Mouse (Mus musculus) midbrain, embryonic 14.5 days (tissue): ENCODE measurements around the gene Nktr. TPM values are rescaled to one million over a fixed set of nuclear protein-coding genes. Genes with fewer than 3 reads are reported as not detected.

Experiments
- ATAC-seq: fragments of 200-750 bp; cut with Nextera tagmentation; 2 replicates; pipeline ENCODE4 v1.8.0; 2017; ENCODE audit warnings: moderate number of reproducible peaks, moderate library complexity; ENCODE audit not compliant: low FRiP score, low TSS enrichment
- DNase-seq: peaks from one replicate; pipeline ENCODE4 v3.0.0-alpha.2; 2015
- H3K27ac ChIP-seq: fragments of 300-500 bp; sonication (generic); replicated peaks from 2 replicates; pipeline ENCODE4 v1.5.1; 2014; ENCODE audit warnings: mild to moderate bottlenecking, low read depth, low read length, moderate library complexity
- H3K27me3 ChIP-seq: fragments of 300-500 bp; sonication (generic); 2 replicates; pipeline ENCODE4 v1.6.1; 2014; ENCODE audit warnings: low read length, control low read depth, mixed read lengths; ENCODE audit not compliant: control insufficient read depth, insufficient read depth
- H3K36me3 ChIP-seq: fragments of 300-500 bp; sonication (generic); 2 replicates; pipeline ENCODE4 v1.6.1; 2014; ENCODE audit warnings: low read length, control low read depth; ENCODE audit not compliant: control insufficient read depth, insufficient read depth
- H3K4me1 ChIP-seq: fragments of 300-500 bp; sonication (generic); 2 replicates; pipeline ENCODE4 v1.6.1; 2014; ENCODE audit warnings: mild to moderate bottlenecking, antibody characterized with exemption, low read length, control low read depth; ENCODE audit not compliant: control insufficient read depth, insufficient read depth
- H3K4me2 ChIP-seq: fragments of 300-500 bp; sonication (generic); 2 replicates; pipeline ENCODE4 v1.6.1; 2014; ENCODE audit warnings: mild to moderate bottlenecking, low read length, moderate library complexity
- H3K4me3 ChIP-seq: fragments of 300-500 bp; sonication (generic); replicated peaks from 2 replicates; pipeline ENCODE4 v1.5.1; 2014; ENCODE audit warnings: low read depth, low read length
- H3K9ac ChIP-seq: fragments of 300-500 bp; sonication (generic); replicated peaks from 2 replicates; pipeline ENCODE4 v1.6.1; 2014; ENCODE audit warnings: mild to moderate bottlenecking, low read length, moderate library complexity
- H3K9me3 ChIP-seq: fragments of 300-500 bp; sonication (generic); 2 replicates; pipeline ENCODE4 v1.6.1; 2016; ENCODE audit warnings: low read length, control low read depth, mixed read lengths; ENCODE audit not compliant: control insufficient read depth
- WGBS: fragments of 180-500 bp; shearing (Covaris S2); extraction: QIAGEN DNeasy Blood & Tissue Kit; methylation state at CpG from one replicate; pipeline ENCODE4 v1.1.7; 2014; 5-methylcytosine and 5-hydroxymethylcytosine counted together
- polyA plus RNA-seq: library from polyadenylated mRNA; unstranded; fragments of >200 nt; fragmentation: Nextera tagmentation; extraction: Ambion mirVana; gene quantifications from 2 replicates; pipeline ENCODE4 v1.2.1, GENCODE M21; 2014

The Nktr gene
- polyA plus RNA-seq, 1 experiment from 2014 or later, result 73.0 TPM

DNA sequence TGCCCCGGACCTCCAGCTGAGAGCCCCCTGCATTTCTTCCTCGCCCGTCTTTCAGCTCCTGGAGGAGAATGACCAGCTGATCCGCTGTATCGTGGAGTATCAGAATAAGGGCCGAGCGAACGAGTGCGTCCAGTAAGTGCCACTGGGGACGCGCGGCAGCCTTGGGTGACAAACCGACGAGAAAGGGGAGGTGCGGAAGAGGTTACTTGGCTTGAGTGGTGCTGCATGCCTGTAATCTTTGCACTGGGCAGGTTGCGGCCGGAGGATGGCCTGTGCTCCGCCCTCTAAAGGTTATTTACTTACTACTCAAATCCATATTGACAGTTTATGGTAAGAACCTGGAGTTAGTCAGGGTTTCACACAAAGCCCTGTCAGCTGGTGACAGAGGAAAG lies 8.4 kb upstream of the Nktr start:
- Histone ChIP-seq H3K36me3 (peaks cover 14% of the 10 kb centered on the region), H3K4me2 (peak overlapping the region; percentile 87), H3K4me1 (peaks cover 11% of the 10 kb centered on the region), H3K27me3 (no peaks in the 10 kb centered on the region), H3K27ac (peak overlapping the region; percentile 90), H3K9ac (peak overlapping the region; percentile 93), H3K4me3 (peak overlapping the region; percentile 92), H3K9me3 (no peaks in the 10 kb centered on the region)
- ATAC-seq (peak; percentile 25), DNase-seq (no peak)
- 0% methylated on average over 18 of the region's 18 CpGs for WGBS

GRCm38 (mm10) chr9:121717048-121717447 lies 1.9 kb upstream of the Nktr start:
- Histone ChIP-seq H3K4me3 (no peak overlapping the region), H3K27me3 (no peaks in the 10 kb centered on the region), H3K9me3 (no peaks in the 10 kb centered on the region), H3K9ac (no peak overlapping the region), H3K4me1 (peaks cover 9% of the 10 kb centered on the region), H3K27ac (no peak overlapping the region), H3K4me2 (no peak overlapping the region), H3K36me3 (peaks cover 14% of the 10 kb centered on the region)
- whole genome bisulfite sequencing, result 91% methylated on average over 2 of the region's 2 CpGs
- ATAC-seq, result no peak
- DNase-seq, result no peak

- DNase-seq (no peak), ATAC-seq (no peak; the same call in 1 of the 2 replicates)
- Histone ChIP-seq H3K27ac (peak overlapping the region; percentile 96), H3K4me3 (peak overlapping the region; percentile 92), H3K27me3 (no peaks in the 10 kb centered on the region), H3K9me3 (no peaks in the 10 kb centered on the region), H3K36me3 (peaks cover 4% of the 10 kb centered on the region), H3K4me2 (peak overlapping the region; percentile 77), H3K9ac (peak overlapping the region; percentile 77), H3K4me1 (peaks cover 9% of the 10 kb centered on the region)
- WGBS, result 71% methylated on average over 15 of the region's 15 CpGs
These were observed 781 bp upstream of the Nktr start for GRCm38 (mm10) chr9:121718070-121718705.

DNA sequence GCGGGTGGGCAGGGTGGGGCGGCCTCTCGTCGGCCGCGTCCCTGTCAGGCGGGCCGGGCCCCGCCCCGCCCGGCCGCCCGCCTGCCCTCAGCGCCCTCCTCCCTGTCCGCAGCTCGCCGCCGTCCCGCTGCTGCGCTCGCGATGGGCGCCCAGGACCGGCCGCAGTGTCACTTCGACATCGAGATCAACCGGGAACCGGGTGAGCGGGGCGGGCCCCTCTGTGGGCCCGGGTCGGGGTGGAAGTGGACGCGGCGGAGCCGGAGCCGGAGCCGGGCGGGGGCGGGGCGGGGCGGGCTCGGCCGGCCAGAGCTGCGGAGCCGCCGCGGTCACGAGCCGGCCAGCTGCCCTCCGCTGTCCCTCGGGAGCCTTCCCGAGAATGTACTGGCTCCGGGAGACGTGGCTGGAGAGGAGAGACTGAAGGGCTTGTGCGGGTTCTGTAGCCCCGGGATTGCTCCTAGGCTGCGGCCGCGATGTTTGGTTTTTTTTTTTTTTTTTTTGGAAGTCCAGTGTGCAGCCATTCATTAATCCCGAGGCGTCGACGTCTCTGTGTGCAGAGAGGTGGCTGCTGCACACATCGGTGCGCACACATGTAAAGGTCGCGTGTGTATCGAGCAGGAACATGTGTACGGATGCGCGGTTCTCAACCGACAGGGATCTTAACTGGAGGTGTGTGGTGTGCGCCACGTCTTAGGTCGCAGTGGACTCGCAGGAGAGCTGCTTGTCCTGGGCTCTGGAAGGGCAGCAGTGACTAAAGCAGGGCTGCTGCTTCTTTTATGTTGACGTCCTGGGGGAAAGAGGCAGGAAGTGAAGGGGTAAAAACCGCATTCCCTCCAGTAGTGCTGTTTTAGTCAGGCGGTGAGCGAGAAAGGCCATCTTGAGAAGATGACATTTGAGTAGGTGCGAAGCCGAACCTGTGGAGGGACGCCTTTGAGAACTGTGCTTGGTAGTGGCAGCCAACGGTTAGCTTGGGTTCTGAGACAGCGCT lies 670 bp downstream of the Nktr start:
- peaks cover 9% of the 10 kb centered on the region for H3K4me1 ChIP-seq
- peak overlapping the region; percentile 96 for H3K27ac ChIP-seq
- no peaks in the 10 kb centered on the region for H3K27me3 ChIP-seq
- ATAC-seq (peak; percentile 68; the same call in 1 of the 2 replicates), DNase-seq (peak; percentile 64)
- H3K9me3 ChIP-seq, result no peaks in the 10 kb centered on the region
- H3K36me3 ChIP-seq, result no peaks in the 10 kb centered on the region
- H3K9ac ChIP-seq, result peak overlapping the region; percentile 91
- WGBS, result under 1% methylated on average over 84 of the region's 87 CpGs
- H3K4me2 ChIP-seq, result peak overlapping the region; percentile 79
- H3K4me3 ChIP-seq, result peak overlapping the region; percentile 92

DNA sequence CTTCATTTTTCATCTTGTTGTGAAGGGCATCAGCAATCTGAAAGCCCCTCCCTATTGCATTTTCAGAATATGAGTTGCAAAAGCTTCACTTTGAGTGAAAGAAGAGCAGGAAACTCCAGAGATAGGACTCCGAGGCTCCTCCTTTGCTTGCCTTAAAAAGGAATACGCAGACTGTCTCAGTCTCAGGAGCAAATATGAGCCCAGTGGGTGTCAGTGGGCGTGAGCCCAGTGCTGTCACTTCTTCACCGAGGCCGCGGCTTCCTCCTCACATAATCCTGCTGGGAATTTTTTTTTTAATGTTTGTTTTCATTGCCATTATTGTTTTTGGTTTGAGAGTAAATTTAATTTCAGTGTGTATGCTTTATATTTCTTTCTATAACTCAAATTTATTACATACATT lies 21.5 kb downstream of the Nktr start:
- Histone ChIP-seq H3K27me3 (no peaks in the 10 kb centered on the region), H3K9me3 (no peaks in the 10 kb centered on the region), H3K4me2 (no peak overlapping the region), H3K4me1 (no peaks in the 10 kb centered on the region), H3K36me3 (peaks cover 58% of the 10 kb centered on the region), H3K27ac (no peak overlapping the region), H3K4me3 (no peak overlapping the region), H3K9ac (no peak overlapping the region)
- ATAC-seq (no peak), DNase-seq (no peak)
- WGBS, result 87% methylated on average over 6 of the region's 6 CpGs

GRCm38 (mm10) chr9:121741168-121741567 lies 22.2 kb downstream of the Nktr start:
- DNase-seq (no peak), ATAC-seq (no peak)
- Histone ChIP-seq H3K4me1 (no peaks in the 10 kb centered on the region), H3K9me3 (no peaks in the 10 kb centered on the region), H3K36me3 (peaks cover 64% of the 10 kb centered on the region), H3K4me2 (no peak overlapping the region), H3K9ac (no peak overlapping the region), H3K4me3 (no peak overlapping the region), H3K27ac (no peak overlapping the region), H3K27me3 (no peaks in the 10 kb centered on the region)
- 94% methylated on average over 3 of the region's 3 CpGs for WGBS

DNA sequence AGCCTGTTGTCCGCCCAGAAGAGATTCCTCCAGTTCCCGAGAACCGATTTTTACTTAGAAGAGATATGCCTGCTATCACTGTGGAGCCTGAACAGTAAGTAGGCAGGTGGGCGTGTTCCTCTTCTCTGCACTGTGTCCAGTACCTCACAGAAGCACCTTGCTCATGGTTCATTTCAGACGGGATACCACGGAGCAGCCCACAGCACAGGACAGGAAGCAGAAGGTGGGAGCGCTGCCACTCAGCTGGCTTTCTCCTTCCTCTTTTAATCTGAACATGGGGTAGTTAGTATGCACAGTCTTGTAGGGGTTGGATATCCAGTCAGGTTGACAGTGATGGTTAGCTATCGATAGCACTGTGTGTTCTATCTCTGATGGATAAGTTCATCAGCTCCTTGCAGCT lies 25.1 kb downstream of the Nktr start:
- H3K4me3 ChIP-seq, result no peak overlapping the region
- DNase-seq (no peak), ATAC-seq (no peak)
- no peaks in the 10 kb centered on the region for H3K4me1 ChIP-seq
- no peak overlapping the region for H3K4me2 ChIP-seq
- no peak overlapping the region for H3K9ac ChIP-seq
- WGBS, result 94% methylated on average over 8 of the region's 8 CpGs
- no peak overlapping the region for H3K27ac ChIP-seq
- no peaks in the 10 kb centered on the region for H3K9me3 ChIP-seq
- no peaks in the 10 kb centered on the region for H3K27me3 ChIP-seq
- H3K36me3 ChIP-seq, result peaks cover 84% of the 10 kb centered on the region

GRCm38 (mm10) chr9:121752774-121753173 lies 33.8 kb downstream of the Nktr start:
- Histone ChIP-seq H3K36me3 (peaks cover 90% of the 10 kb centered on the region), H3K27ac (no peak overlapping the region), H3K27me3 (no peaks in the 10 kb centered on the region), H3K4me3 (no peak overlapping the region), H3K4me1 (no peaks in the 10 kb centered on the region), H3K9me3 (no peaks in the 10 kb centered on the region), H3K4me2 (no peak overlapping the region), H3K9ac (no peak overlapping the region)
- DNase-seq (no peak), ATAC-seq (no peak)
- 97% methylated on average over 9 of the region's 9 CpGs for WGBS
